Mouse (Mus musculus) liver, embryonic 18 days (tissue): ENCODE measurements around the gene Mptx1. TPM values are rescaled to one million over a fixed set of nuclear protein-coding genes. Genes with fewer than 3 reads are reported as not detected.

Experiments used
- polyA plus RNA-seq: library from polyadenylated mRNA; depleted of rRNA; stranded (reverse); fragments of >200 nt; gene quantifications from 2 replicates; pipeline ENCODE4 v1.2.3, GENCODE M21; 2012; rRNA removed

Mptx1 gene
- not detected in 2 replicates for polyA plus RNA-seq

DNA sequence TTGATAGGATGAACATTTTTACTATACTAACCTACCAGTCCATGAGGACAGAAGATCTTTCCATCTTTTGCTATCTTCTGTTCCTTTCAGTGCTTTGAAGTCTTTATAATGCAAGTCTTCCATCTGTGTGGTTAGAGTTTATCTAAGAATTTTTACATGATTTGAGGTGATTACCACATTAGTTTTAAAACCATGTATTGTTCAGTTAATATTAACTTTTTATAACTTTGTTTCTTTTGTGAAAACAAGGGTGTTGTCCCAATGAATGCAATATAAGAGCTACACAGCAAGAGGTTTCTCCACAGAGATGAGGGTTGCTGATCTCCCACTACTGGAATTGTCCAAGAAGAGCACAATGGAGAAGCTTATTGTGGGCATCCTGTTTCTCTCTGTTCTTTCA is at the start of gene Mptx1:
Gene Mptx1, plus strand, starts transcription at position 301 of the 400 bp plus-strand sequence.

DNA sequence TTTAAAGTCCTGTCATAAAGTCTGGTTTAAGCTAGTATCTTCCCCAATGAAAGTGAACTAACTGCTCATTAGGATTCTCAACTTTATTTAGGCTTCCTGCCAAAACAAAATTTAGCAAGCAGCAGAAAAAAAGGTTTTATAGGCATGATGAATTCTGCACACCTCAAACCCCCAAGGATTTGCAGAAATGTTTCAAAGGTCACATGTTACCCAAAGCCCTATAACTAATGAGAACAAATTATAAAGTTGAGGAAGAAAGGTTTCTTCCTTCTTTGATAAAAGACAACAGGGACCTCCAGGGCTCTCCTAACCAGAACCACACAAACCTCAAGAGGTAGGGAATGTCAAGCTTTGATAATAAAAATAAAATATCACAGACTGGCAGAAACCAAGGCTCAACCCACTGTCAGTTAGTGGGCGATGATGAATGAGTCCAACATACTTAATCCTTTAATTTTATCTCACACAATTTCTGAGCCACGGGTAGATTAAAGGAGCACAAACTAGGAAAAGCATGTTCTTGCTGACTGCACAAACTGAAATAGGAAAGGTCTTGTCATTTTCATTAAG is 34.6 kb downstream of the Mptx1 start, which contains the start of gene Olfr417:
Gene Olfr417, plus strand, starts transcription at position 241 of the 570 bp plus-strand sequence.

Other genes starting within 250 kb of the Mptx1 start
- not detected in 2 replicates for gene Olfr429, start 246.2 kb upstream of the Mptx1 start, polyA plus RNA-seq
- not detected in 2 replicates for gene Olfr427, start 233.6 kb upstream of the Mptx1 start, polyA plus RNA-seq
- 0.02 TPM in 1 of 2 replicates, not detected in the other for gene Olfr231, start 209.4 kb upstream of the Mptx1 start, polyA plus RNA-seq
- gene Olfr424, start 199.0 kb upstream of the Mptx1 start, polyA plus RNA-seq: not detected in 2 replicates
- gene Olfr420, start 174.9 kb upstream of the Mptx1 start, polyA plus RNA-seq: not detected in 2 replicates
- gene Spta1, start 157.7 kb upstream of the Mptx1 start, polyA plus RNA-seq: 14.8 and 15.7 TPM in 2 replicates
- not detected in 2 replicates for gene Olfr419, start 78.5 kb upstream of the Mptx1 start, polyA plus RNA-seq
- gene Olfr417, start 34.6 kb downstream of the Mptx1 start, polyA plus RNA-seq: not detected in 2 replicates
- gene Olfr248, start 60.5 kb downstream of the Mptx1 start, polyA plus RNA-seq: 0.05 TPM in 1 of 2 replicates, not detected in the other
- gene Olfr414, start 93.5 kb downstream of the Mptx1 start, polyA plus RNA-seq: 0.06 TPM in 1 of 2 replicates, not detected in the other
- not detected in 2 replicates for gene Olfr220, start 111.6 kb downstream of the Mptx1 start, polyA plus RNA-seq
- gene Fmn2, start 171.3 kb downstream of the Mptx1 start, polyA plus RNA-seq: 0.05 and 0.07 TPM in 2 replicates